In genomic region chr15:6322311-6322710, GRCm38 (mm10) we compare ENCODE assay signal across 34 mouse cellular contexts. TPM values are rescaled to one million over a fixed set of nuclear protein-coding genes. Genes with fewer than 3 reads are reported as not detected.
DNase-seq lines count a peak whose midpoint lies in the region; ATAC-seq and TF ChIP-seq lines count a peak whose summit lies in the region.
"Had no signal": no experiment of that assay in that cellular context is flagged by ENCODE, and none has a peak within 500 bp of the region (broad histone marks: within the 10 kb centered on the region; RNA-seq: fewer than 3 reads in every experiment).

No protein-coding gene starts in this region.

- peaks cover 20% of the 10 kb centered on the region for H3K4me1 ChIP-seq in kidney, adult 2 months (ENCODE audit: control insufficient read depth, insufficient read depth, low read length)
- H3K4me1 ChIP-seq in kidney, postnatal 0 days (replicated peaks; ENCODE audit: insufficient read depth, low read length), result 0 out of 2 replicates have a peak, but pooled peaks cover 15% of the 10 kb centered on the region
- H3K4me1 ChIP-seq in limb, embryonic 14.5 days (ENCODE audit: control insufficient read depth, insufficient read depth, low read length), result peaks cover 21% of the 10 kb centered on the region
- no peaks in the 10 kb centered on the region for H3K4me1 ChIP-seq in hindbrain, embryonic 12.5 days
- H3K4me1 ChIP-seq: forebrain, embryonic 15.5 days; heart, embryonic 12.5 days; hindbrain, embryonic 10.5 days; intestine, embryonic 15.5 days; midbrain, embryonic 10.5 days; midbrain, embryonic 15.5 days; neural tube, embryonic 15.5 days had no signal

- TF ChIP-seq CTCF in kidney, adult 2 months (conservative IDR thresholded peaks at IDR 0.05; ENCODE audit: insufficient read depth, insufficient read length, low read depth, low read length), result no peak
- TF ChIP-seq CTCF in kidney, postnatal 0 days (IDR thresholded peaks at IDR 0.05; ENCODE audit: low read depth), result no peak

- no peak overlapping the region for H3K9ac ChIP-seq in kidney, postnatal 0 days (ENCODE audit: low read depth, low read length)
- H3K9ac ChIP-seq in limb, embryonic 14.5 days (ENCODE audit: low read depth, low read length, severe bottlenecking), result no peak overlapping the region
- H3K9ac ChIP-seq in hindbrain, embryonic 12.5 days, result no peak overlapping the region
- H3K9ac ChIP-seq: embryonic facial prominence, embryonic 12.5 days; forebrain, embryonic 15.5 days; heart, embryonic 12.5 days; intestine, embryonic 15.5 days; limb, embryonic 15.5 days; liver, embryonic 14.5 days; lung, embryonic 14.5 days; midbrain, embryonic 15.5 days; neural tube, embryonic 15.5 days had no signal

- no peak overlapping the region for H3K4me2 ChIP-seq in kidney, postnatal 0 days (ENCODE audit: low read length)
- no peak overlapping the region for H3K4me2 ChIP-seq in limb, embryonic 14.5 days (replicated peaks; ENCODE audit: low read depth, low read length, severe bottlenecking)
- no peak overlapping the region for H3K4me2 ChIP-seq in hindbrain, embryonic 12.5 days (replicated peaks)
- H3K4me2 ChIP-seq: embryonic facial prominence, embryonic 12.5 days; forebrain, embryonic 15.5 days; heart, embryonic 12.5 days; intestine, embryonic 15.5 days; limb, embryonic 15.5 days; lung, embryonic 14.5 days; midbrain, embryonic 15.5 days; neural tube, embryonic 15.5 days had no signal

- TF ChIP-seq POLR2A in kidney, adult 2 months (IDR thresholded peaks at IDR 0.05; ENCODE audit: low read depth, low read length), result no peak
- no peak for TF ChIP-seq POLR2A in limb, embryonic 14.5 days (IDR thresholded peaks at IDR 0.05; ENCODE audit: borderline replicate concordance, extremely low read depth, insufficient read depth, insufficient read length)

- H3K27ac ChIP-seq in kidney, adult 2 months (ENCODE audit: insufficient read depth, low read depth, low read length), result peak overlapping the region; percentile 77; the same call in 1 of the 2 replicates
- no peak overlapping the region; the same call in 1 of the 2 replicates for H3K27ac ChIP-seq in kidney, postnatal 0 days
- peak overlapping the region; percentile 41; the same call in 1 of the 2 replicates for H3K27ac ChIP-seq in limb, embryonic 14.5 days (replicated peaks; ENCODE audit: low read depth, low read length)
- H3K27ac ChIP-seq in hindbrain, embryonic 12.5 days, result no peak overlapping the region
- H3K27ac ChIP-seq: embryonic facial prominence, embryonic 12.5 days; forebrain, embryonic 10.5 days; forebrain, embryonic 15.5 days; gastrocnemius, adult 2 months; hindbrain, embryonic 10.5 days; intestine, embryonic 15.5 days; limb, embryonic 15.5 days; liver, embryonic 14.5 days; midbrain, embryonic 10.5 days; midbrain, embryonic 15.5 days; neural tube, embryonic 15.5 days had no signal

- no peak for ATAC-seq in kidney, postnatal 0 days (replicated peaks; ENCODE audit: low FRiP score, low read depth)
- no peak for ATAC-seq in limb, embryonic 14.5 days (ENCODE audit: low FRiP score, low read depth)
- ATAC-seq in hindbrain, embryonic 12.5 days (ENCODE audit: low FRiP score), result no peak
- ATAC-seq: hindbrain, embryonic 16.5 days; intestine, embryonic 15.5 days; midbrain, embryonic 15.5 days; Patski had no signal

- no peaks in the 10 kb centered on the region for H3K36me3 ChIP-seq in kidney, adult 2 months (ENCODE audit: control insufficient read depth, insufficient read depth, low read length)
- H3K36me3 ChIP-seq in kidney, postnatal 0 days (ENCODE audit: insufficient read depth, low read length), result no peaks in the 10 kb centered on the region
- no peaks in the 10 kb centered on the region for H3K36me3 ChIP-seq in limb, embryonic 14.5 days (ENCODE audit: control insufficient read depth, insufficient read depth, low read length)
- H3K36me3 ChIP-seq in hindbrain, embryonic 12.5 days, result no peaks in the 10 kb centered on the region
- H3K36me3 ChIP-seq: embryonic facial prominence, embryonic 12.5 days; forebrain, embryonic 10.5 days; forebrain, embryonic 15.5 days; heart, embryonic 12.5 days; hindbrain, embryonic 10.5 days; intestine, embryonic 15.5 days; limb, embryonic 15.5 days; midbrain, embryonic 10.5 days; midbrain, embryonic 15.5 days; neural tube, embryonic 15.5 days had no signal

- H3K4me3 ChIP-seq in kidney, adult 2 months (ENCODE audit: insufficient read depth, low read depth, low read length), result no peak overlapping the region
- no peak overlapping the region for H3K4me3 ChIP-seq in kidney, postnatal 0 days (replicated peaks; ENCODE audit: low read depth, low read length)
- H3K4me3 ChIP-seq in limb, embryonic 14.5 days (replicated peaks; ENCODE audit: low read length), result no peak overlapping the region
- no peak overlapping the region for H3K4me3 ChIP-seq in hindbrain, embryonic 12.5 days
- H3K4me3 ChIP-seq: embryonic facial prominence, embryonic 12.5 days; forebrain, embryonic 10.5 days; forebrain, embryonic 15.5 days; gastrocnemius, adult 2 months; heart, embryonic 12.5 days; hindbrain, embryonic 10.5 days; intestine, embryonic 15.5 days; limb, embryonic 15.5 days; midbrain, embryonic 10.5 days; midbrain, embryonic 15.5 days; neural tube, embryonic 15.5 days had no signal

- WGBS in kidney, adult 2 months, result 32% methylated on average over 5 of the region's 5 CpGs
- WGBS in kidney, postnatal 0 days, result 43% methylated on average over 5 of the region's 5 CpGs
- 11% methylated on average over 5 of the region's 5 CpGs for WGBS in limb, embryonic 14.5 days
- 54% methylated on average over 5 of the region's 5 CpGs for WGBS in hindbrain, embryonic 12.5 days

- H3K9me3 ChIP-seq in kidney, postnatal 0 days (replicated peaks; ENCODE audit: low read length), result no peaks in the 10 kb centered on the region
- no peaks in the 10 kb centered on the region for H3K9me3 ChIP-seq in limb, embryonic 14.5 days (ENCODE audit: control insufficient read depth, low read length)
- no peaks in the 10 kb centered on the region for H3K9me3 ChIP-seq in hindbrain, embryonic 12.5 days (replicated peaks)
- H3K9me3 ChIP-seq: embryonic facial prominence, embryonic 12.5 days; forebrain, embryonic 10.5 days; forebrain, embryonic 15.5 days; heart, embryonic 12.5 days; hindbrain, embryonic 10.5 days; intestine, embryonic 15.5 days; limb, embryonic 15.5 days; midbrain, embryonic 10.5 days; midbrain, embryonic 15.5 days; neural tube, embryonic 15.5 days had no signal

- no peak for DNase-seq in kidney, adult 2 months
- DNase-seq in kidney, postnatal 4 days, result no peak
- peak; percentile 35 for DNase-seq in kidney, postnatal 0 days (ENCODE audit: low spot score)
- no peak for DNase-seq in kidney, postnatal 36 days
- peak; percentile 24 for DNase-seq in hindlimb bud, embryonic 11.5 days (ENCODE audit: extremely low spot score, low read depth, low spot score)
- peak; percentile 45 for DNase-seq in limb, embryonic 14.5 days (ENCODE audit: low spot score)
- no peak for DNase-seq in layer of hippocampus, postnatal 14 days (ENCODE audit: low spot score in 2 of 2)
- DNase-seq: adrenal gland, postnatal 14 days; cerebellum, adult 11 months; cerebellum, adult 9-10 months; cerebellum, postnatal 36 days; gastrocnemius, adult 2 months; gastrocnemius, postnatal 36 days; heart, adult 18-20 months; lung, embryonic 14.5 days; retina, postnatal 1 day; right cerebral cortex, postnatal 14 days; spleen, adult 18-20 months; thymus, postnatal 14 days had no signal

- H3K27me3 ChIP-seq in kidney, adult 2 months (replicated peaks; ENCODE audit: control insufficient read depth, insufficient read depth, low read length), result no peaks in the 10 kb centered on the region
- no peaks in the 10 kb centered on the region for H3K27me3 ChIP-seq in kidney, postnatal 0 days (ENCODE audit: insufficient read depth, low read length)
- no peaks in the 10 kb centered on the region for H3K27me3 ChIP-seq in limb, embryonic 14.5 days (ENCODE audit: control insufficient read depth, insufficient read depth, low read length)
- no peaks in the 10 kb centered on the region for H3K27me3 ChIP-seq in hindbrain, embryonic 12.5 days
- H3K27me3 ChIP-seq: embryonic facial prominence, embryonic 12.5 days; forebrain, embryonic 15.5 days; heart, embryonic 12.5 days; intestine, embryonic 15.5 days; limb, embryonic 15.5 days; midbrain, embryonic 15.5 days; neural tube, embryonic 15.5 days; Patski had no signal

RNA-seq across cellular contexts. Expression of gene Dab2, which starts 22.7 kb away (rescaled TPM):
- polyA plus RNA-seq in kidney, adult 2 months (2012; rRNA removed), result 247 and 281 TPM in 2 replicates
- 94.5 and 106 TPM in 2 replicates for polyA plus RNA-seq in kidney, postnatal 0 days (2015; fragmentation: Nextera tagmentation; extraction: Ambion mirVana)
- polyA plus RNA-seq in limb, embryonic 14.5 days (2012; rRNA removed), result 127 and 154 TPM in 2 replicates
- polyA plus RNA-seq in limb, embryonic 14.5 days (2014; fragmentation: Nextera tagmentation; extraction: Ambion mirVana), result 99.1 and 114 TPM in 2 replicates
- total RNA-seq in layer of hippocampus, postnatal 14 days (2021), result 10 to 100 TPM; 16.1 to 21.7 TPM
- polyA plus RNA-seq in hindbrain, embryonic 12.5 days (2016; fragmentation: Nextera tagmentation; extraction: Ambion mirVana), result 63.5 and 81.0 TPM in 2 replicates
- total RNA-seq: MEL had no signal

Comparison
In these comparisons a context has a peak if more than half of its experiments do, and no peak if none do; other contexts are left out.
1. DNase-seq: peak in kidney, postnatal 0 days (single experiment), hindlimb bud, embryonic 11.5 days (single experiment) and limb, embryonic 14.5 days (single experiment); none in kidney, adult 2 months (single experiment), kidney, postnatal 4 days (0 of 2), kidney, postnatal 36 days (0 of 2) and layer of hippocampus, postnatal 14 days (0 of 2).
2. H3K27ac ChIP-seq: peak in kidney, adult 2 months (single experiment) and limb, embryonic 14.5 days (single experiment); none in kidney, postnatal 0 days (single experiment) and hindbrain, embryonic 12.5 days (single experiment).